Mouse (Mus musculus) liver, adult 2 months (tissue): Measurements from ENCODE around the gene Tnfrsf22.

Experiments
- CTCF ChIP-seq: fragments of 200-500 bp; IDR thresholded peaks from 2 replicates; pipeline ENCODE4 v1.5.1; 2011; ENCODE audit warnings: low read depth, low read length, control low read depth
- POLR2A ChIP-seq: fragments of 200-500 bp; IDR thresholded peaks from 2 replicates; pipeline ENCODE4 v1.6.1; 2011; ENCODE audit warnings: low read length, control low read depth; ENCODE audit not compliant: insufficient read depth; ENCODE audit errors: extremely low read depth

DNA sequence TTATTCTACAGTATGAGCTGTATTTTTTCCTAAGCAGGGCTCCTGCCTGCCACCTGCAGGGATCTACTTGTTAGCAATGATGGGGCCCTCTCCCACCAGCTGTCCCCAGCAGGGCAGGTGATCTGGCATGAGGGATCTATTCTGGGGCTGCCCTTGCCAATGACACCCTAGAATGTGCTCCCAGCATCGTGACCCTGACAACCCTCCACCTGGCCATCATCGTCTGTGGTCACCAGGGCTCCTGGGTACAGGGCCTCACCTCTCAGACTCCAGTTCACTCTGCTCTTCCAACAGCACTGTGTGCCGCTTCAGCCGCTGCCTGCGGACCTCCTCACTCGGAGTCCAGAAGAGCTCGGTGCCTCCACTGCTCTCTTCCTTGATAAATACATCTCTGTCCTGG, 45.1 kb upstream of the Tnfrsf22 start:
- no peak for TF ChIP-seq CTCF
- no peak for TF ChIP-seq POLR2A
